Mouse (Mus musculus) megakaryocyte, embryonic 14.5 days (primary cell): ENCODE data around the gene Phyh. TPM values are rescaled to one million over a fixed set of nuclear protein-coding genes. Genes with fewer than 3 reads are reported as not detected.

ENCODE experiments used
- H3K27me3 ChIP-seq: replicated peaks from 2 replicates; pipeline ENCODE3; 2012; ENCODE audit warnings: inconsistent platforms
- H3K36me3 ChIP-seq: replicated peaks from 2 replicates; pipeline ENCODE3; 2012; ENCODE audit warnings: low read length, inconsistent platforms, mixed read lengths
- H3K4me1 ChIP-seq: 2 replicates; pipeline ENCODE4 v1.6.1; 2012; ENCODE audit warnings: inconsistent platforms
- H3K4me3 ChIP-seq: replicated peaks from 2 replicates; pipeline ENCODE3; 2012; ENCODE audit warnings: moderate library complexity, mild to moderate bottlenecking, inconsistent platforms
- H3K9me3 ChIP-seq: 2 replicates; pipeline ENCODE4 v1.6.1; 2012; ENCODE audit warnings: inconsistent platforms
- FLI1 ChIP-seq: IDR thresholded peaks from 2 replicates; pipeline ENCODE4 v1.6.1; 2012; ENCODE audit warnings: low read length, inconsistent platforms, mixed read lengths
- GATA1 ChIP-seq: IDR thresholded peaks from 3 replicates; pipeline ENCODE4 v1.6.1; 2012; ENCODE audit warnings: mixed read lengths, low read length, inconsistent platforms, borderline replicate concordance
- polyA plus RNA-seq: library from polyadenylated mRNA; stranded (reverse); fragments of >175 nt; gene quantifications from 2 replicates; pipeline ENCODE4 v1.2.3, GENCODE M21; 2012; ENCODE audit warnings: low replicate concordance; ENCODE audit not compliant: insufficient read depth

The Phyh gene
- 3.0 TPM in 1 of 2 replicates, not detected in the other for polyA plus RNA-seq

GRCm38 (mm10) chr2:4918860-4919739 lies at the start of gene Phyh:
Gene Phyh (plus strand): TSS chr2:4919019.
- TF ChIP-seq GATA1 = no peak
- TF ChIP-seq FLI1 = no peak
- Histone ChIP-seq H3K36me3 (no peaks in the 10 kb centered on the region), H3K9me3 (peaks cover 3% of the 10 kb centered on the region; the same call in 1 of the 2 replicates), H3K4me3 (peak within 1 kb of the TSS; percentile 93), H3K27me3 (peaks cover 4% of the 10 kb centered on the region), H3K4me1 (peaks cover 22% of the 10 kb centered on the region)

- H3K9me3 ChIP-seq = no peaks in the 10 kb centered on the region
- H3K27me3 ChIP-seq = peaks cover 55% of the 10 kb centered on the region
- H3K4me1 ChIP-seq = peaks cover 13% of the 10 kb centered on the region
- H3K4me3 ChIP-seq = no peak overlapping the region
- H3K36me3 ChIP-seq = no peaks in the 10 kb centered on the region
- TF ChIP-seq FLI1 = no peak
- no peak for TF ChIP-seq GATA1
These were observed 46.1 kb upstream of the Phyh start for GRCm38 (mm10) chr2:4872740-4873139.

- Histone ChIP-seq H3K27me3 (peaks cover 55% of the 10 kb centered on the region), H3K4me3 (no peak overlapping the region), H3K9me3 (no peaks in the 10 kb centered on the region), H3K36me3 (no peaks in the 10 kb centered on the region), H3K4me1 (peaks cover 13% of the 10 kb centered on the region)
- TF ChIP-seq GATA1 = no peak
- TF ChIP-seq FLI1 = no peak
These were observed 45.5 kb upstream of the Phyh start for GRCm38 (mm10) chr2:4873331-4873730.

GRCm38 (mm10) chr2:4875090-4875489 lies 43.7 kb upstream of the Phyh start:
- TF ChIP-seq FLI1 (no peak), GATA1 (no peak)

GRCm38 (mm10) chr2:4876131-4876530 lies 42.7 kb upstream of the Phyh start:
- no peak for TF ChIP-seq GATA1
- no peak for TF ChIP-seq FLI1
- Histone ChIP-seq H3K4me3 (no peak overlapping the region), H3K36me3 (no peaks in the 10 kb centered on the region), H3K27me3 (peaks cover 61% of the 10 kb centered on the region), H3K9me3 (no peaks in the 10 kb centered on the region), H3K4me1 (peaks cover 14% of the 10 kb centered on the region)

More at GRCm38 (mm10) chr2:4875090-4875489, 43.7 kb upstream of the Phyh start:
- Histone ChIP-seq H3K27me3 (peaks cover 59% of the 10 kb centered on the region), H3K4me1 (peaks cover 13% of the 10 kb centered on the region), H3K9me3 (no peaks in the 10 kb centered on the region), H3K36me3 (no peaks in the 10 kb centered on the region), H3K4me3 (no peak overlapping the region)

GRCm38 (mm10) chr2:4880737-4881349 lies 38.0 kb upstream of the Phyh start:
- peaks cover 29% of the 10 kb centered on the region for H3K4me1 ChIP-seq
- H3K4me3 ChIP-seq = peak overlapping the region; percentile 92
- H3K36me3 ChIP-seq = peaks cover 12% of the 10 kb centered on the region
- peaks cover 34% of the 10 kb centered on the region for H3K27me3 ChIP-seq
- H3K9me3 ChIP-seq = no peaks in the 10 kb centered on the region
- TF ChIP-seq FLI1 = no peak
- TF ChIP-seq GATA1 = no peak

DNA sequence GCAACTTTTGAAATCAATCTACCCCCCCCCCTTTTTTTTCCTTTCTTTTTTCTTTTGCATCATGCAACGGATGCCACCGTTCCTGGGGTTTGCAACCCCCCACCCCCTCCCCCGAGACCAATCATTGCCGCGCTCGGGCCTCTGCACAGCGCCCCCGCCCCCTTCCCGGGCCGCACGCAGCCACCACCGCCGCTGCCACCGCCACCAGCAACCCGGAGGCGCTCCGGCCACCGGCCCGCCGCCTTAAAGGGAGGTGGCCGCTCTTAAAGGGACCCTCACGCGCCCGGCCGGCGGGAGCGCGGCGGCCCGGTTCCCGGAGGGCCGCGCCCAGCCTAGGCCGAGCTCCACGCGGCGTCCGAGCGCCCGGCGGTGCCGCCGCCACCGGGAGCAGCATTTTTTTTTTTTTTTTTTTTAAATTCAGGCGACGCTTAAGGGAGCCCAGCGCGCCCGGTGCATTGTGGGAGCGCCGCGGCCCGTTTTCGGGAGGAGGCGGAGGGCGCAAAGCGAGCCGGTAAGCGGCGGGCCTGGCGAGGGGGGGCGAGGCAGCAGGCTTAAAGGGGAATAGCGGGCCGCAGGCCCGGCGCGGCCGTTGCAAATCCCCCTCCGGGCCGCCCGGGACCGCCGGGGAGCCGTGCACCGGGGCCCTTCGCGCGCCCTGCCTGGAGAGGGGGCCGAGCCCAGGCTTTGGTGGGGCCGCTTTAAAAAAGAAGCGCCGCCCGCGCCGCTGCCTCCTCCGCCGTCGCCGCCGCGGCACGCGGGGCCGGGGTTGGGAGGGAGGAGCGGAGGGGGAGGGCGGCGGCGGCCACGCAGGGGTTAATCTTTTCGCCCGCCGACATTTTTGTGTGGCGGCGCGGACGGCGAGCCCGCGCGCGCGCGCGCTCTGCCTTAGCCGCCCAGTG lies 37.2 kb upstream of the Phyh start, which contains the start of gene Sephs1:
Sephs1 (plus strand) TSS at position 215 of the 899 bp plus-strand sequence.
- Histone ChIP-seq H3K4me1 (peaks cover 29% of the 10 kb centered on the region), H3K27me3 (peaks cover 29% of the 10 kb centered on the region), H3K4me3 (peak within 1 kb of the TSS; percentile 92), H3K9me3 (no peaks in the 10 kb centered on the region), H3K36me3 (peaks cover 20% of the 10 kb centered on the region)
- no peak for TF ChIP-seq GATA1
- TF ChIP-seq FLI1 = no peak

- Histone ChIP-seq H3K9me3 (no peaks in the 10 kb centered on the region), H3K27me3 (peaks cover 24% of the 10 kb centered on the region), H3K36me3 (peaks cover 27% of the 10 kb centered on the region), H3K4me3 (peak overlapping the region; percentile 92), H3K4me1 (peaks cover 29% of the 10 kb centered on the region)
- TF ChIP-seq FLI1 (no peak), GATA1 (no peak)
These were observed 36.5 kb upstream of the Phyh start for GRCm38 (mm10) chr2:4882249-4882791.

- TF ChIP-seq GATA1 (no peak), FLI1 (no peak)
- Histone ChIP-seq H3K9me3 (no peaks in the 10 kb centered on the region), H3K4me3 (peak overlapping the region; percentile 92), H3K4me1 (peaks cover 29% of the 10 kb centered on the region), H3K36me3 (peaks cover 36% of the 10 kb centered on the region), H3K27me3 (peaks cover 16% of the 10 kb centered on the region)
These were observed 35.7 kb upstream of the Phyh start for GRCm38 (mm10) chr2:4883009-4883704.
